Mouse (Mus musculus): ENCODE results near the gene Mta3.

DNA sequence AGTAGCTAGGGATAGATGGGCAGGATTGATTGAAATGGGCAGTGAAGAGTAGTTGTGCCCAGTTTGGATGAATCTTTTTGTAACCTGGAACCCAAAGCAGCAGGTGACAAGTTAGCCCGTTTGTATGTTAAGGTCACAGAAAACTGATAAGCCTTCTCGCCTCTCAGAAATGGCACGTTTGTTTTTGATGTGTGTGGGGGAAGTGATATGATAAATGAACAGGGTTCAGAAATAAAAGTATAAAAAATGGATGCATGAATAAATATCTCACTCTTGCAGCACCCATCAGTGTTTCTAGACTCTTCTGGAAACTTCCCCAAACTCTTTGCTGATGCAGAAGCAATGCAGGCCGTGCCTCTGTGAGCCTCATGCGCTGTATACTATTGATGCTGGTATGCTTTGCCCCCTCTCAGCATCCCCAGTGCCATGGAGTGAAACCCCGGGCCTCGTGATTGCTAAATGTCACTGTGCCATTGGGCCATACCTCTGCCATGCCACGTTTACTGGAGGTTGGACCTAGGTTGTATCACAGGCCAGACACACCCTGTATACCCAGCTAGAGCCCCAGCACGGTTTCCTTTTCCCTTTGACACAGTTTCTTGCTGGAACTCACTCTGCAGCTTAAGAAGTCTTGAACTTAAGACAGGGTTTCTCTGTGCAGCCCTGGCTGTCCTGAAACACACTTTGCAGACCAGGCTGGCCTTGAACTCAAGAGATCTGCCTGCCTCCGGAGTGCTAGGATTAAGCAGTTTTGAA is 41.6 kb downstream of the Mta3 start:
- TF ChIP-seq POLR2A (IDR thresholded peaks at IDR 0.05; ENCODE audit: low read depth, low read length) (no peak), CTCF (conservative IDR thresholded peaks at IDR 0.05; ENCODE audit: insufficient read depth, insufficient read length, low read depth, low read length) (no peak)

Data from kidney, adult 2 months (tissue).